Mouse (Mus musculus) frontal cortex, postnatal 25 days (tissue): ENCODE measurements around the gene Trmt2a.

Source experiments
- DNase-seq, 2 experiments: peaks; one replicate each; pipeline ENCODE4 v3.0.0; 2022; ENCODE audit warnings: low spot score in 2 of 2

The Trmt2a gene

DNA sequence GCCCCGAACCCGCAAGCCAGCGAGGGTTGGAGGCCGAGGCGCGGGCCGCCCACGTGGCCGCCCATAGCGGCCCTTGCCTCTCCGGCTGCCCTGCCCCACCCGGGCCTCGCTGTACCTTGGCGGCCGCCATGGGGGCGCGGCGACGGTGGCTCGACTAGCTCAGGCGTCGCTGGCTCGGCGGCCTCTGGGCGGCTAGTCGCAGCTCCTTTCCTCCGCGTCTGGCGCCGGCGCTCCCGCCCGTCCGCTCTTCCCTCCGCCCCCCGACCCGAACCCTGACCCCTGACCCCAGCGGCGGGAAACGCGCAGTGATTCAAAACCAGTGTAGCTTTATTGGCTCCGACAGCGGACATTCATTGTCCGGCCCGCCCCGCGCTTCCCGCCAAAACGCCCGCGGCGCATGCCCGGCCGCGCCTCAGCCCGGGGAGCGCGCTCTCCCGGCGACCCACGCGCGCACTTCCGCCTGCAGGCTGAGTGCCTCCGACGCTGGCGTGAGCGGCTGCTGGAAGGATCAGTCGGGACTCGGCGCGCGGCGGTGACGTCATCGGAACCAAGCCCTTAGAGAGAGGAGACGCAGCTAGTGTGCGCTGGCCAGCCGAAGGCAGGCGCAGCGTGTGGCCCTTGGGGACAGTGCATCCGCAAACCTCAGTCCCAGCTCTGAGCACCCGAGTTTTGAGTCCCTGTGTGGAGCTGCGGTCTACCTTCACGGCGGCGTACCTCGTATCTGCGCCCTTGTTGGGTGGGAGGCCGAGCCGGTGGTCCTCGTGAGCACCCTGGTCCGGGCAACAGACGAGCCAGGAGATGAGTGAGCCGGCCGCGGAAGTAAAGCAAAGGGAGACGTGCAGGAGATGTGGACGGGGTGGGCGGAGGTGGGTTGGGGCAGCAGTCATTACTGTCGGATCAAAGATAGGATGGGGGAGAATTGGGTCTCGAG lies at the start of gene Trmt2a, which contains the start of gene Ranbp1:
Gene Trmt2a (plus strand): TSS at position 247 of the 931 bp plus-strand sequence.
Gene Ranbp1 (minus strand): TSS at position 300 of the 931 bp plus-strand sequence.
- peak; percentile 95 to 96 for DNase-seq

DNA sequence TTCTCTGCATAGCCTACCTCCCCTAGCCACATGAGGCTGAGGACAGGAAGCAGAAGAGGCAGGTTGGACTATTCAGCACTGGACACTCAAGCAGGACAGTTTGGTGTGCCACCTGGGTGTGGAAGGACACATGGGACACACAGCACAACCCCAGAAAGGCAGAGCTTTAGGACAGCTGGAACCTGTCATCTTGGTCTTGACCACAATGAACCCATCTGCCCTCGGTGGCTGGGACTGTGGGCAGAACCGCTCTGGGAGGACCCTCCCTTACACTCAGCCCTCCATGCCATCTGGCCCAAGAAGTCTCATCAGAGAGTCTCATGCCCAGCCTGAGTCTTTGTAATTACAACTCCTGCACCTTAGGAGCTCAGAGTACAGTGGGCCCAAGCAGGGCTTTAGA lies 48.4 kb upstream of the Trmt2a start:
- no peak for DNase-seq

DNA sequence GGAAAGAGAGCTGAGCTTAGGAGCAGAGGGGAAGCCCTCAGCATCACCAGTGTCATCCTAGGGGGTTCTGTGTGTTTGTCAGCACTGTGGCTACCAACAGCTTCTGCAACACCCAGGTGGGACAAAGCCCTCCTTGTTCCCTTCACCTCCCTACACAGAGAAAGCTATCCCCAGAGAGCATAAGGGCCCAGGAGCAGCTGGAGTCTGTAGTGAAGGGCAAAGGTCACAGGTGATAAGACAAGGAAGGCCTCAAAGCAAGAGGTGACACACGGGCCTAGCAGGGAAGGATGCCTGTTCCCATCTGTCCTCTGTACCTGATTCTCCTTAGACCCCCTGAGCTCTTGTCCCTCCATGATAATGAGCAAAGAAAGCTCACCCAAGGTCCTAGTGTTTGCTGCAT lies 46.9 kb upstream of the Trmt2a start:
- DNase-seq = no peak

DNA sequence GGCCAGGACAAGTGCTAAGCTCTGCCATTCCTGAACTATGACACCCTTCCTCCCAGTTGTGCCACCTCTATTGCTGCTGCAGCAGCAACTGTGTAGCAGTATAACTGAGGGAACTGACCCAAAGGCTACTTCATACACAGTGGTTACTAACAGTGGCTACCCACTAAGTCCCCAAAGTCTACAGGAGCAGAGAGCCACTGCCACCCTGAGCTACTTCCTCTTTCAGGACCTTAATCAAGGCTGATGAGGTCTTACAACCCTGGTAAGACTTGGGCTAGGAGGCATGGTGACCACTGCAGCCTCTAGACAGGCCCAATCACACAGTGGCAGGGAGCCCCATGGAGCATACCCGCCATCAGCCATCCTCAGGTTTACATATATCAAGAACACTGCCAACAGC lies 46.4 kb upstream of the Trmt2a start:
- DNase-seq = no peak

- no peak for DNase-seq
Measured at GRCm38 (mm10) chr16:18203430-18204091, 44.9 kb upstream of the Trmt2a start.

DNA sequence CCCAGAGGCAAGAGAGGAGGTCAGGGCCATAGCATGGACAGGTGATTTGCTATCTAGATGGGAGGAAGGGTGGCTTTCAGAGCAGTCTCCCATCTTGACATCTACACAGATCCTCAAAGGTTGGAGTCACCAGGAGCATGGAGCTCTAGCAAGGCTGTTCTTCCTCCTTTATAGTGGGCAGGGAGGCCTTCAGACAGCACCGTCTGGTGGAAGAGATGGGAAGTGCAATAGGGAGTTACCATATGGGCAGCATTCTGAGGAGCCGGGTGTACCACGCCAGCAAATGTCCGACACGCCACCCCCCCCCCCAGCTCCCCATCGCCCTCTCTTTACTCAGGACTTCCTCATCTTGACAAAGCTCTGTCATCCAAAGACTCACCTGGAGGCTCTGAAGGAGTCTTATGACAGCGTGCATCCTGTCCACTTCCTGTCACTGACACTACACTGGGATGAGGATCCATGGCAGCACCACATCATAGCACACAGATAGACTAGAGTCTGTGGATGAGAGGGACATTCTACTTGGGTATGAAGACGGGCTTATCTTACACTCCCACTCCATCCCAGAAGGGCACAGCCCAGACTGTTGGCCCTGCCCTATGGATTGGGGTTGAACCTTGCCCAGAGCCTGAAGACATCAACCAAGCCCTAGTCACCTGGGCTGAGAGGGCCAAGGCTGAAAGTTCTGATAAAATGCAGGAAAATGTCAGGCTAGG lies 37.6 kb upstream of the Trmt2a start:
- peak in 1 of 2 experiments; percentile 70 for DNase-seq

DNA sequence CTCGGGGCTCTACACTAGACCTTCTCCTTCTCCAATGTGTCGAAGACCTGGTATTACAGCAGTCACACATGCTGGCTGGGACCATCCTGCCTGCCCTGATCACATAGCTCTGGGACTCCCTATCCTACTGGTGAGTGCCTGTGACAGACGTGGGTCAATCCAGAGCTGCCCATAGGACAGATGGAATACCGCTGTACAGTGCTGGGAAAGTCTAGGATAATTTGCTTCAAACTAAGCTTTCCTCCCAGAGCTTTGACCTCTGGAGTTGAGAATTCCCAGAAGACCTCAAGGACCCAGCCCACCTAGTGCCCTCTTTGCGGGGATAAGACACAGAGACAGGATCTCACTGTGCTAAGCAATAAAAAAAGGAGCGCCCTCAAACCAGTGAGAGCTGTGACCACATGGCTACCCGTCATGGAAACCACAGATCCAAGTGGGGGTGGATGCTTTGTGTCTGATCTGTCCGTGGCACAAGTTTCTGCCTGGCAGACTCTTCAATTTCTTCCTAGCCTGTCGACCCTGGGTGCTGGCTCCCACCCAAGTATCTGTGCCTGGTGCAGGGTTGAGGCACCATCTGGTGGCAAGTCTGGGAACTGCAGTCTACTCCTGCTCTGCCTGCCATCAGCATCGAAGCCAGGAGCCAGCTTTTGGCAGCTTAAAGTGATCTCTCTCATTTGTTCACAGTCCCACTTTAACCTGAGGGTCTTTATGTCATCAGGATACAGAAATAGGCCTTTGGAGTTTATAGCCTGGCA lies 36.9 kb upstream of the Trmt2a start:
- DNase-seq = peak; percentile 92 to 97

GRCm38 (mm10) chr16:18213689-18214088 lies 34.8 kb upstream of the Trmt2a start:
- DNase-seq = peak in 1 of 2 experiments; percentile 54

DNA sequence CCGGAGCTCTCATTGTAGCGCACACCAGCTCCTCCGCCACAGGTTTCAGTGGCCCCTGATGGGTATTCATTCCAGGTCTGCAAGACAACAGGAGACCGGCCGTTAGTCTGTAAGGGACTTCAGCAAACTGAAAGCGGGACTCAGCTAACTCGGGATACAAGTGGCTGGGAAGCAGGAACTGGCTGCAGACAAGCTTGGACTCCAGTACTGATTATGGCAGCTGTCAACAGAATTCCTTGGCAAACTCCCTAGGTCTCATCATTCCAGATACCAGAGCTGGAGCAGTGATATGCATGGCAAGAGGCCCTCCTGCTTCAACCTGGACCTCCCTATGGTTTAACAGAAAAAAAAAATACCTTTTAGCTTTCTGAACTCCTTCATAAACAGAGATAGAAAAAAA lies 33.6 kb upstream of the Trmt2a start:
- no peak for DNase-seq

DNA sequence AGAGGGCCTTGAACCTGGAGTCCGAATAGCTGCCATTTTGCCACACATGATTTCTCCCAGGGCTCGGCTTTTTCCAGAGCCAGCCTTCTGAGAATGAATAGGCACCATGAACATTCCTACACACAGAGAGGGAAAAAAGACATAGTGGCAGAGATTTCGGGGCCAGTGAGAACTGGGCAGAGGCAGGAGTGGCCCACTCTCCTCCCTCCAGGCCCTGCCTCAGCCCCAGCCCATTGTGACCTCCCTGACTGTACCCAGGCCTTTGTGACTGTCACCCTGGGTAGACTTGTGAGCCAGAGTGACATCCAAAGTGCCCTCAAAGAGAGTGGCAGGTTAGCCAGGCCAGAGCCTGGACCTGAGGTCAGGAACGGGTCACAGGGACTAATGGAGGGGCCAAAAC lies 30.9 kb upstream of the Trmt2a start, which contains the start of gene Ccdc188:
Gene Ccdc188 (plus strand): TSS at position 301 of the 400 bp plus-strand sequence.
- DNase-seq = no peak

DNA sequence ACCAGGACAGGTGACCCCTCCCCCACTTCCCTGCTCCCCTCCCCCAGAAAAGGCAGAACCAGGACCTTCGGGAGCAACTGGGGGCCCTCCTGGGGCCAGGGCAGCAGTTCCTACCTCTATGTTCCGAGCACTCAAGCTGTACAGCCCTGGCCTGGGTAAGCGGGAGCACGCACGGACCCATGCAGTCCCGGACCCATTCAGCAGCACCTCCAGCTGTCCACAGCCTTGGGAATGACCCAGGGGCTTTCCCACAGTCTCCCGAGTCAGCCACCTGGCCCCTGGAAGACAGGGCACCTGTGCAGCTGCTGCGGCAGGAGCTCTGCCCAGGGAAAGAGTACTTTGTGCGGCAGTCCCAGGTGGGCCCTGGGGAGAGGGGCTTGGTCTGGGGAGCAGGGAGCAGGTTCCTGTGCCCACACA lies 29.9 kb upstream of the Trmt2a start:
- DNase-seq = no peak

- no peak for DNase-seq
Measured at GRCm38 (mm10) chr16:18220001-18220400, 28.5 kb upstream of the Trmt2a start.

DNA sequence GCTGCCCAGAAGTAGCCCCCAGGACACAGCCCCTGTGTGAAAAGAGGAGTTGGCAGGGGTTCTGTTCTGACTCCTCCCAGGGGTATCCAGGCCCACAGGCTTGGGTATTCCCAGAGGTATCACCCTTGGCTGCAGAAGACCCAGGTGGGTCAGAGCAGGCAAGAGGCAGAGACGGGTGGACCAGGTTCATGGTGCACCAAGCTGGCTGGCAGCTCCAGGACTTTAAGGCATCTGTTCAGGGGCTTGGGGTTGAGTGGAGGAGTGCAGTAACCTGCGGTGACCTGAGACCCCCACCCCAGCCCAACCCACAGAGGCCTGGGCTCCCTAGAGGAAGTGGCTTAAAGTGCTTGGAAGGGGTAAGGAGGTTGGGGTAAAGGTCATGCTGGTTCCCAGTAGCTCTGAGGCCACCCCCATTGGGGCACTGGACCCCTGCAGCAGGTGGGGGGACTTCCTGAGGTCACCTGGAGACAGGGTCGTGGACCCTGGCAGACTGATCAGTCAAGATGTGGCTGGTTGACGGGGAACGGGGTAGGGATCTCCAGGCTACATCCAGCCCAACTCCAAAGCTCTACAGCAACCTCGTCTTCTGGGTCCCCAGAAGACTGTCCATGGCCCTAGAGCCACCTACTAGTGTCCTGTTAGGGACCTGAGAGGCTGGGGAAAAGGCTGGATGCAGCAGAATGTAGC lies 27.5 kb upstream of the Trmt2a start:
- no peak for DNase-seq

- no peak for DNase-seq
Measured at GRCm38 (mm10) chr16:18221543-18221898, 27.0 kb upstream of the Trmt2a start.

GRCm38 (mm10) chr16:18222188-18222587 lies 26.3 kb upstream of the Trmt2a start:
- no peak for DNase-seq

DNA sequence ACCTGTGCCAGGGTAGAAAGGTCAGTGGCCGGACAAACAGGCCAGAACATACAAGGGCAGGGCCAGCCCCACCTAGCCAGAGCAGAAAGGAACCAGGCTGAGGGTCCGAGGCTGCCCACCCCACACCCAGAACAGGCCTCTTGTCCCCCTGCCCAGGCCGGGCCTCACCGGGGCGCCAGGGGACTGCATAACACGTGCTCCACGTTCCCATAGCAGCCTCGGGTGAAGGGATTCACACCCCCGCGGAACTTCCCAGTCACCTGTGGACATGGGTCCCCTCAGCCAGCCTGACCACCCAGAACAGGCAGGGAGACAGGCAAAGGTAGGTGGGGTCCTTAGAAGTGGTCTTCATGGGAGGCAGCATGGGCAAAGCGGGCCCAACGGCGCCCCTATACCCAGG lies 21.3 kb upstream of the Trmt2a start:
- DNase-seq = no peak

- no peak for DNase-seq
Measured at GRCm38 (mm10) chr16:18227897-18228422, 20.5 kb upstream of the Trmt2a start.

DNA sequence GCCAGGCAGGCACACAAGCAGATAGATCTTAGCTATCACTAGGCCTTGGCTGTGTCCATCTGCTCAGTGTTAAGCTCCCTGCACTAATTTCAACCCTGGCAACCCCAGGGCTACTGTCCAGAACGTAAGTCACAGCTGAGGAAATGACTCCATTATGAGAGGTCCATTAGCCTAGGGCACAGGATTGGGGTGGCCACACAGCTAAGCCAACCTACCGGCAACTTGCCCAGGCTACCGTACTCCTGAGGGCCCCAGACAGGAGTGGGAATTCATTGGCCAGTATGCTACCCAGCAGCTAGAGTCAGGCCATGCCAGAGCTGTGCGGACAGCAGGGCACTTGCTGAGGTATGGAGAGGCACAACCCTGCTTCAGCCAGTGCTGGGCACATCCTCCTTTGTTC lies 19.6 kb upstream of the Trmt2a start:
- no peak for DNase-seq

GRCm38 (mm10) chr16:18229622-18230021 lies 18.9 kb upstream of the Trmt2a start:
- peak; percentile 80 for DNase-seq

GRCm38 (mm10) chr16:18230617-18231016 lies 17.9 kb upstream of the Trmt2a start:
- DNase-seq = no peak

GRCm38 (mm10) chr16:18231047-18231446 lies 17.4 kb upstream of the Trmt2a start:
- no peak for DNase-seq
